Mouse (Mus musculus) stomach, postnatal 0 days (tissue): ENCODE results near the gene Dusp10.

Source experiments
- CTCF ChIP-seq: IDR thresholded peaks from 2 replicates; pipeline ENCODE4 v1.5.1; 2016; ENCODE audit warnings: antibody characterized with exemption, low read depth, mild to moderate bottlenecking, moderate library complexity
- EP300 ChIP-seq: optimal IDR thresholded peaks from 2 replicates; pipeline ENCODE3; 2016; ENCODE audit warnings: antibody characterized with exemption

DNA sequence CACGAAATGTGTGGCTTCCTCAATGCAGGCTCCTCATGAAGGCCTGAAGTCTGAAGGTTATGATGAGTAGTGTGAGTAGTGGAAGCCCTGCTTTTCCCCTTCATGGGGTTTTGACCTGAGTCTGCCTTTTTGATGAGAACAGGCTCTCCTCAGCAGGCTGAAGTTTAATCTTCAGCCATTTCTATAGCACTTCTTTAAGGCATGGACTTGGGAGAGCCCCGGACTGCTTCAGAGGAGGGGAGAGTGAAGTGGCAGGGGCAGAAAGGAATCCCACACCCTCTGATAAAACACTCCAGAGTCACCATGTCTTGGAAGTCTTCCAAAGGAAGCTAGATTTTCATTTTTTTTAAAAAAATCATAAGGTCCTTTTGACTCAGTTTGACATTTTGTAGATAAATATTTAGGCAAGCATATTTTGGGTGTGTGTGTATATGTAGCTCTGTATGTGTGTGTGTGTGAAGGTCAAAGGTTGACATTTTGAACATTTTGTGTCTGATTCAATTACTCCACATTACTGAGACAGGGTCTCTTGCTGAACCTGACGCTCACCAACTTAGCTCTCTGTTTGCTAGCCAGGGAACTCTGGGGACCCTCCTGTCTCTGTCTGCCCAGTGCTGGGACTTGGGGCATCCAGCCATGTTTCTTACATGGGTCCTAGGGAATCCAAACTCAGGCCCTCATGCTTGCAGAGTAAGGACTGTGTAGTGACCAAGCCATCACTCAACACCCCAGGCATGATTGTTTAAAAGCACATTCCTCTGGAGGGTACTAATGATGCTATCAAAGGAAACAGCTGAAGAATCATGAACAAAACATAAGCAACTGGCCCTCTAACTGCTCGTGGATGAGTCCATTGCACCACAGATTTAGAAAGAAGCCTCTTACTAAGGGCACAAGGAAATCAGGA is 48.0 kb downstream of the Dusp10 start:
- TF ChIP-seq EP300 (no peak), CTCF (no peak)
